Mouse (Mus musculus): ENCODE data around the gene Ttll12. TPM values are rescaled to one million over a fixed set of nuclear protein-coding genes. Genes with fewer than 3 reads are reported as not detected.

The Ttll12 gene
- 10 to 100 TPM; 12.4 to 12.6 TPM for total RNA-seq (2021)
- long read RNA-seq, experiment 1, transcript Ttll12-201 (14 exons, 3,774 nt), result major isoform, 22 of 24 reads
- long read RNA-seq, experiment 1, partial matches to known transcripts, result 0 of 24 reads
- long read RNA-seq, experiment 1, other reads (novel, unspliced or antisense), result 2 of 24 reads
- long read RNA-seq, experiment 2, transcript Ttll12-201 (14 exons, 3,774 nt), result major isoform, 18 of 23 reads
- long read RNA-seq, experiment 2, partial matches to known transcripts, result 1 of 23 reads
- long read RNA-seq, experiment 2, other reads (novel, unspliced or antisense), result 4 of 23 reads

DNA sequence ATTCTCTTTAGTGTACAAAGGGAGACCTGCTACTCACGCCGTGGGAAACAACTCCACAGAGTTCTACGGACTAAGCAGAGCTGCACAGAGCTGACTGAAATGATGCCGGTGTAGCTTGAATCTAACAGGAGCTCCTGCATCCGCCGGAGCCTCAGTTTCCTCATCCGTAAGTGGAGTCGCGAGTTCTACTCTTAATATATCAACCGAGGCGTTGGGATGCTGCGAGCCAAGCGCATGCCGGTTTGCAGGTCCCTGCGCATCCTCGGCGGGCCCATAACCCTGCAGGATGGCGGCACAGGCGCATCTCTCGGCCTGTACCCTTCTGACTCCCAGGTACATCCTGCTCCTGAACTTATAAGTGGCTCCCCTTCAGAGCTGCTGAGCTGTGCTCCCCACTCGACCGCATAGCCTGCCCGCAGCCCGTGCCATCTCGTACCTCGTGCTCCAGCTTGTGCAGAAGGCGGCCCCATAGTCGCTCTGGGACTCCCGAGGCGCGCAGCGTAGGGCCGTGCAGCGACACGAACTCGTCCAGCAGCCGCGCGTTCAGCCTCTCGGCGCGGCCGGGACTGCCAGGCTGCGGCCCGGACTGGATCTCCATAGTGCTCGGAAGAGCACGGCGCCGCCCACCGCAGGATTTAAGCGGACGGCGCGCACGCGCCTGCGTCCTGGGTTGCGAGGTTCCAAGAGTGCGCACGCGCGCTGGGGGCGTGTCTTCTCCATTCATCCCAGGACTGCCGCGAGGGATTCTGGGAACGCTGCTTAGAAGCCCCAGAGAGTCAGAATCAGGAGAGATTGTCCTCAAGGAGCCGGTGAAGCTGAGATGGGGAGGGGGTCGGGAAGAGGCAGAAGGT is at the start of gene Ttll12:
Gene Ttll12 (minus strand): TSS at position 645 of the 851 bp plus-strand sequence.
- intact Hi-C loops (cut with DNase I), result no loop called here
- peak; percentile 95 to 96 for DNase-seq (ENCODE audit: extremely low spot score in 1 of 2, low spot score in 2 of 2)
- no peak for TF ChIP-seq CTCF (IDR thresholded peaks at IDR 0.05)

DNA sequence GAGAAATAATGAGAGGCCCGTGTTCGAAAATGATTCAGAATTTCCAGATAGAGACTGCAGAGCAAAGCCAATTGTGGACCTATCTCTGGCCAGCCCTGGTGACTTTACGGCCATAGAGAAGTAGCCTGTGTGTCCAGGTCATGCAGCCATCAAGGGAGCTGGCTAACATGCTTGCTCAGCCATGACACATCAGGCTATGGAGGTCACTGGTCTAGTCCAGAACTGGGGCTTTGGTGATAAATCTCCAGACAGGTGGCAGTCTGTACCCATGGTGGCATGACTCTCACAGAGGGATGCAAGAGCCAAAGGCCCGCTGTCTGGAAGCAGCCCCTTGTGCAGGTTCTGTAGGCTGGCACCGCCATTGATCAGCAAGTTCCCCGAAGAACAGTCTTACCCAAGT is 47.6 kb upstream of the Ttll12 start:
- no peak for DNase-seq (ENCODE audit: extremely low spot score in 1 of 2, low spot score in 2 of 2)
- intact Hi-C loops (cut with DNase I), result no loop called here
- Histone ChIP-seq H3K27ac (no peak overlapping the region), H3K4me3 (no peak overlapping the region)
- TF ChIP-seq CTCF (IDR thresholded peaks at IDR 0.05), result no peak

More for the DNA sequence above, at the start of gene Ttll12:
- H3K27ac ChIP-seq, result peak within 1 kb of the TSS; percentile 62
- peak within 1 kb of the TSS; percentile 79 for H3K4me3 ChIP-seq

DNA sequence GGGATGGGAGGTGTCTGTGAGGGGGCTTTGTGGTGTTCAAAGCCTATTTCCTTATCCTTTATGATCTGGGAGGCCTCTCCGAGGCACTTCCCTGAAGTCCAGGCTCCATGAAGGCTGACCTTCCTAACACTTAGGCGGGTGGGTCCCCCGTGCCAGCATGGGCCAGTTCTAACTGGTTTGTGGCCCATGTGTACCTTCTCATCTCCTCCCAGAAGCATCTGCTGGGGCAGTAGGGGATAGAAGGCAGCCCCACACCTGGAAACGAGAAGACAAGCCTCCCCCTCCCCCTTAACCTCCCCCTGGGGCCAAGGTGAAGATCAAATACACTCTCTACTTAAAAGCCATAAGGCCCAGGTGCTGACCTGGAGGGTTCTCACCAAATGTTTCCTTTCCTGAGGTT is 45.3 kb upstream of the Ttll12 start:
- Histone ChIP-seq H3K27ac (no peak overlapping the region), H3K4me3 (no peak overlapping the region)
- intact Hi-C loops (cut with DNase I), result no loop called here
- no peak for DNase-seq (ENCODE audit: extremely low spot score in 1 of 2, low spot score in 2 of 2)
- no peak for TF ChIP-seq CTCF (IDR thresholded peaks at IDR 0.05)

- no peak for TF ChIP-seq CTCF (IDR thresholded peaks at IDR 0.05)
- Histone ChIP-seq H3K27ac (no peak overlapping the region), H3K4me3 (no peak overlapping the region)
- intact Hi-C loops (cut with DNase I), result loop anchor here (10.0 kb wide), 1 partner anchor 416 kb away; no protein-coding TSS in a partner anchor
- DNase-seq (ENCODE audit: extremely low spot score in 1 of 2, low spot score in 2 of 2), result no peak
Measured at GRCm38 (mm10) chr15:83639160-83639559, 44.2 kb upstream of the Ttll12 start.

DNA sequence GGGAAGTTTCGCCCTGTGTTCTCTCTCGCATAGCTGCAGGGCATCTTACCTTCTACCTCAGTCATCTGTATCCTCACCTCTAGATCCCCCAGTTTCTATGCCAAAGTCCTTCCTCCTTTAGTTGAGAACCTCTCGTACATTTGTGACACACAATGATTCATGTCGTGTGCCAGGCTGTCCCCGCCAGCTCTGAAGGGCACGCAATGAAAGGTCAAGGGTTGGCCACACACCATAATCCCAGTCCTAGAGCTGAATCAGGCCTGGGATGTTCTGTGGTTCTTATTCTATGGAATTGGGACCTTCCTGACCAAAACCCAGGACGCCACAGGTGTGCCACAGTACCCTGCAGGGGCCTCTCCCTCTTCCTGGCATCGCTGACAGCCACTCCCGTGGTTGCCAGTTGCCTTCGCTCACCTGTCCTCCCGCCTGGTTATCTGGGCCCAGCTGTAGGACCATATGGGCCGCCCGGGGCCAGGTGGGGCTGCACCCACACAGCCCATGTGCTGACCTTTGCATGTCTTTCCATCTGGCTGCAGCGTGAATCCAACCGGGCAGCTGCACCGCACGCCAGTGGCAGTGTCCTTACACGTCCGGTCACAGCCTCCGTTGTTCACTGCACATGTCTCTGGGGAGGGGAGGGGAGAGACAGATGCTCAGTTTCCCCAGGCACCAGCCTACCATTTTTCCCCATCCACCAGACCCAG is 43.4 kb upstream of the Ttll12 start:
- no peak overlapping the region for H3K4me3 ChIP-seq
- H3K27ac ChIP-seq, result no peak overlapping the region
- intact Hi-C loops (cut with DNase I), result loop anchor here (10.0 kb wide), 1 partner anchor 416 kb away; no protein-coding TSS in a partner anchor
- no peak for DNase-seq (ENCODE audit: extremely low spot score in 1 of 2, low spot score in 2 of 2)
- TF ChIP-seq CTCF (IDR thresholded peaks at IDR 0.05), result no peak

DNA sequence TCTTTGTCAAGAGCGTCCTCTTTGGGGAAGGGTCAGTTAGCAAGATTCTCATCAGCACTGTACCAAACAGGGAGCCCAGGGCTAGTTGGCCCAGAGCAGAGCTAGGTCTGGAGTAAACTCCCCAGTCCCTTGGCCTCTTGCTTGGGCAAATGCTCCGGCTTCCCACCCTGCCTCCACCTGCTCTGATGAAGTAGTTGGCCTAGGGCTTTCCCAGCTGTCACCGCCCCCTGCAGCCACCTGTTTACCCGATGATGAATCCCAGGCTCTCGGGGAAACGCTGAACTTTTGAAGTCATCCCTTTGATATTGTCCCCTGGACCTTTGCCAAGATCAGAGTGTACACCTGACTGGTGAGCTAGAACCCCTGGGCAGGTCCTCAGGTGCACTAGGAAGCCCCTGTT is 41.8 kb upstream of the Ttll12 start:
- H3K27ac ChIP-seq, result no peak overlapping the region
- H3K4me3 ChIP-seq, result no peak overlapping the region
- no peak for TF ChIP-seq CTCF (IDR thresholded peaks at IDR 0.05)
- intact Hi-C loops (cut with DNase I), result loop anchor here (10.0 kb wide), 1 partner anchor 418 kb away; no protein-coding TSS in a partner anchor
- DNase-seq (ENCODE audit: extremely low spot score in 1 of 2, low spot score in 2 of 2), result no peak

DNA sequence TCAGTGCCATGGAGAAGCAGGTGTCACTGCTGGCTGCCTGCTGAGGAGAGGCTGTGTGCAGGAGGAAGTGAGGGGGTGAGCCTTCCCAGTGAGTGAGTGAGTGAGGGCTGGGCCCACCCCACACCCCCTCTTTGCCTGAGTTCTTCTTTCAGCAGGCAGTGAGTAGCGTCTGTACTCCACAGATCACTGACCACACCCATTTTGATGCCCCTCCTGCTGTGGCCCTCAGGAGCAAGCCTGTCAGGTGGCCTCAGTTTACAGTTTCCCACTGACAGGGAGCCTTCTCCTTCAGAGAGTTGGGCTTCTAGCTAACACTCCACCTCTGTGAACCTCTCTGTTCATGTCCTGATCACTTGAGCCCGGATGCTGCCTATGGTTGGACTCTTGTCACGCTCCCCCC is 40.3 kb upstream of the Ttll12 start:
- no peak for TF ChIP-seq CTCF (IDR thresholded peaks at IDR 0.05)
- intact Hi-C loops (cut with DNase I), result loop anchor here (10.0 kb wide), 1 partner anchor 420 kb away; no protein-coding TSS in a partner anchor

GRCm38 (mm10) chr15:83634076-83634475 is 39.1 kb upstream of the Ttll12 start:
- DNase-seq (ENCODE audit: extremely low spot score in 1 of 2, low spot score in 2 of 2), result no peak
- intact Hi-C loops (cut with DNase I), result loop anchor here (1.0 to 10.0 kb wide), 2 partner anchors 126 to 421 kb away; no protein-coding TSS in a partner anchor

More for the DNA sequence above, 40.3 kb upstream of the Ttll12 start:
- H3K4me3 ChIP-seq, result no peak overlapping the region
- no peak overlapping the region for H3K27ac ChIP-seq
- DNase-seq (ENCODE audit: extremely low spot score in 1 of 2, low spot score in 2 of 2), result no peak

DNA sequence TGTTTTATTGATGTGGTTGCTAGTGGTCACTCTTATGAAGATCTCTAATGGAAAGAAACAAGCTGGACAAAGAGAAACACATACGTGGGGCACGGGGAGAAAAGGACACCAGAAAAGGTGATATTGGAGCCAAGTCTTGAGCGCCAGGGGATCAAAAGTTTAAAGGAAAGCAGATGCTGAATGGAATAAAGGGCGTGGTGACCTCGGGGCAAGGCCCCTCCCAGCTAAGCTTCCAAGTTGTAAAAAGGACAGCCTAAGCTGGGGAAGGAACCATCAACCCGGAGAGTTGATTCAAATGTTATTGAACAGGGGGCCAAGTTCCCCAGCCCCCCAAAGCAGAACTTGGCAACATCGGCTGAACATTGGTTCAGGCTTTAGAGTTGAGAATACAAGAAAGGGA is 36.1 kb upstream of the Ttll12 start:
- Histone ChIP-seq H3K4me3 (no peak overlapping the region), H3K27ac (no peak overlapping the region)
- intact Hi-C loops (cut with DNase I), result loop anchor here (10.0 kb wide), 1 partner anchor 424 kb away; no protein-coding TSS in a partner anchor
- no peak for TF ChIP-seq CTCF (IDR thresholded peaks at IDR 0.05)
- DNase-seq (ENCODE audit: extremely low spot score in 1 of 2, low spot score in 2 of 2), result no peak

More at GRCm38 (mm10) chr15:83634076-83634475, 39.1 kb upstream of the Ttll12 start:
- peak; percentile 75 for TF ChIP-seq CTCF (IDR thresholded peaks at IDR 0.05)
- Histone ChIP-seq H3K27ac (no peak overlapping the region), H3K4me3 (no peak overlapping the region)

DNA sequence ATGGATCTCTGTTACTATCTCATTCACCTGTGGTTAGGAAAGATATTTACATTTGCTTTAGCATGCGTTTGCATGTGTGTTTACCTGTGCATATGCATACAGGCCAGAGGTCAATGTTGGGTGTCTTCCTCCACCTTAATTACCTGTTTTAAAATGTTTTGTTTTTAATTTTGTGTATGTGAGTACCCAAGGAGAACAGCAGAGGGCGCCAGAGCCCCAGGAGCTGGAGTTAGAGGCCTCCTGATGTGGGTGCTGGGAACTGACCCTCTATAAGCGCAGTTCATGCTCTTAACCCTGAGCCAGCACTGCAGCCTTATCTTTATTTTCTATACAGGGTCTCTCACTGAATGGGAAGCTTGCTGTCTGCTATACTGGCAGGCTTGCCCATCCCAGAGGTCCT is 34.8 kb upstream of the Ttll12 start:
- TF ChIP-seq CTCF (IDR thresholded peaks at IDR 0.05), result peak; percentile 28
- intact Hi-C loops (cut with DNase I), result loop anchor here (10.0 kb wide), 1 partner anchor 425 kb away; no protein-coding TSS in a partner anchor
- DNase-seq (ENCODE audit: extremely low spot score in 1 of 2, low spot score in 2 of 2), result no peak
- no peak overlapping the region for H3K27ac ChIP-seq
- no peak overlapping the region for H3K4me3 ChIP-seq

- intact Hi-C loops (cut with DNase I), result no loop called here
- Histone ChIP-seq H3K27ac (no peak overlapping the region), H3K4me3 (no peak overlapping the region)
- TF ChIP-seq CTCF (IDR thresholded peaks at IDR 0.05), result no peak
- no peak for DNase-seq (ENCODE audit: extremely low spot score in 1 of 2, low spot score in 2 of 2)
Measured at GRCm38 (mm10) chr15:83626142-83626645, 31.2 kb upstream of the Ttll12 start.

Data from left cerebral cortex, adult 2 months (tissue).